Comparison of ENCODE assay signal across 8 mouse cellular contexts in the genomic region with DNA sequence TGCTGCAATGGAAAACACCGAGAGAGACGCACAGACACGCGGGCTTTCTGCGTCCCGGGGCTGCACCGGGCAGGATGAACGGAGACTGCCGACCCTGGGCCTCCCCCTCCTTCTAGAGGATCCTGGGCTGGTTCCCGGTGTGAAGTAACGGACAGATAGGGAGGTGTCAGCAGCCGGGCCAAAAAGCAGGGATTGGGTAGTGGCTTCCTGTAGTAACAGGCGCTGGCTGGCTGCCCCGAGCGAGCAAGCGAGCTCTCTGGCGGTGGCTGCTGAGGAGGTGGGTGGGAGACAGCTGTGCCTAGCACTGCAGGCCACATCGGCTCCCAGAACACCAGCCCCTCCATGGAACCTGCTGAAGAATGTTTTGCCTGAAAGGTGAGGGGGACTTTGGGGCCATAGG.
DNase-seq lines count a peak whose midpoint lies in the region; ATAC-seq lines count a peak whose summit lies in the region.

No protein-coding gene starts in this region.

- peak overlapping the region; percentile 28 for H3K4me3 ChIP-seq in forebrain, embryonic 13.5 days
- peak overlapping the region; percentile 47 for H3K4me3 ChIP-seq in liver, embryonic 16.5 days (ENCODE audit: low read depth, low read length)
- H3K4me3 ChIP-seq in neural tube, embryonic 12.5 days = peak overlapping the region; percentile 35

- DNase-seq in 416B (ENCODE audit: low read depth) = peak; percentile 84
- DNase-seq in brain, adult 2 months (ENCODE audit: low read depth, low spot score) = peak; percentile 70
- DNase-seq in heart, postnatal 10 days = peak; percentile 94 to 95
- peak; percentile 84 for DNase-seq in kidney, postnatal 36 days
- DNase-seq in thymus, postnatal 10 days (ENCODE audit: low spot score in 2 of 2) = peak; percentile 14 to 39

- peak overlapping the region; percentile 61 for H3K4me2 ChIP-seq in forebrain, embryonic 13.5 days
- H3K4me2 ChIP-seq in liver, embryonic 16.5 days (ENCODE audit: low read depth, low read length) = peak overlapping the region; percentile 52
- H3K4me2 ChIP-seq in neural tube, embryonic 12.5 days (replicated peaks) = peak overlapping the region; percentile 65

- H3K9ac ChIP-seq in forebrain, embryonic 13.5 days = peak overlapping the region; percentile 57
- H3K9ac ChIP-seq in liver, embryonic 16.5 days (ENCODE audit: low read depth, low read length) = peak overlapping the region; percentile 27; the same call in 1 of the 2 replicates
- peak overlapping the region; percentile 47; the same call in 1 of the 2 replicates for H3K9ac ChIP-seq in neural tube, embryonic 12.5 days

- peaks cover 13% of the 10 kb centered on the region for H3K4me1 ChIP-seq in forebrain, embryonic 13.5 days
- no peaks in the 10 kb centered on the region for H3K4me1 ChIP-seq in liver, embryonic 16.5 days (ENCODE audit: control insufficient read depth, low read depth, low read length)
- peaks cover 9% of the 10 kb centered on the region for H3K4me1 ChIP-seq in neural tube, embryonic 12.5 days

- H3K9me3 ChIP-seq in forebrain, embryonic 13.5 days (replicated peaks) = peaks cover 10% of the 10 kb centered on the region; the same call in 1 of the 2 replicates
- H3K9me3 ChIP-seq in liver, embryonic 16.5 days (replicated peaks; ENCODE audit: control insufficient read depth, low read length) = no peaks in the 10 kb centered on the region
- 0 out of 2 replicates have a peak, but pooled peaks cover 3% of the 10 kb centered on the region for H3K9me3 ChIP-seq in neural tube, embryonic 12.5 days

- intact Hi-C loops in heart, postnatal 10 days (cut with DNase I) = loop anchor here (2.0 kb wide), 1 partner anchor 40 kb away; no protein-coding TSS in a partner anchor

- H3K27me3 ChIP-seq in forebrain, embryonic 13.5 days = no peaks in the 10 kb centered on the region
- H3K27me3 ChIP-seq in liver, embryonic 16.5 days (ENCODE audit: control insufficient read depth, insufficient read depth, low read depth, low read length) = no peaks in the 10 kb centered on the region
- H3K27me3 ChIP-seq in neural tube, embryonic 12.5 days (replicated peaks) = no peaks in the 10 kb centered on the region

- H3K36me3 ChIP-seq in forebrain, embryonic 13.5 days (ENCODE audit: poor library complexity, severe bottlenecking) = peaks cover 22% of the 10 kb centered on the region
- no peaks in the 10 kb centered on the region for H3K36me3 ChIP-seq in liver, embryonic 16.5 days (ENCODE audit: control insufficient read depth, insufficient read depth)
- peaks cover 21% of the 10 kb centered on the region for H3K36me3 ChIP-seq in neural tube, embryonic 12.5 days

- WGBS in forebrain, embryonic 13.5 days = 5% methylated on average over 18 of the region's 18 CpGs
- under 1% methylated on average over 18 of the region's 18 CpGs for WGBS in liver, embryonic 16.5 days (ENCODE audit: insufficient replicate concordance)
- WGBS in neural tube, embryonic 12.5 days = 3% methylated on average over 18 of the region's 18 CpGs

- H3K27ac ChIP-seq in forebrain, embryonic 13.5 days = peak overlapping the region; percentile 20
- no peak overlapping the region for H3K27ac ChIP-seq in liver, embryonic 16.5 days (ENCODE audit: low read length)
- no peak overlapping the region for H3K27ac ChIP-seq in neural tube, embryonic 12.5 days

- ATAC-seq in forebrain, embryonic 13.5 days = peak; percentile 71; the same call in 1 of the 2 replicates
- ATAC-seq in liver, embryonic 16.5 days (ENCODE audit: low read depth) = peak; percentile 72
- peak; percentile 75 for ATAC-seq in neural tube, embryonic 12.5 days (ENCODE audit: low FRiP score, low read depth)

Comparison
In these comparisons a context has a peak if more than half of its experiments do, and no peak if none do; other contexts are left out.
1. DNase-seq: peak in every context shown above with its lines; median percentile 94 in heart, postnatal 10 days; 84 in 416B; 84 in kidney, postnatal 36 days; 70 in brain, adult 2 months; 26 in thymus, postnatal 10 days.